Mouse (Mus musculus): ENCODE measurements around the gene Cd1d1.

Gene Cd1d1

DNA sequence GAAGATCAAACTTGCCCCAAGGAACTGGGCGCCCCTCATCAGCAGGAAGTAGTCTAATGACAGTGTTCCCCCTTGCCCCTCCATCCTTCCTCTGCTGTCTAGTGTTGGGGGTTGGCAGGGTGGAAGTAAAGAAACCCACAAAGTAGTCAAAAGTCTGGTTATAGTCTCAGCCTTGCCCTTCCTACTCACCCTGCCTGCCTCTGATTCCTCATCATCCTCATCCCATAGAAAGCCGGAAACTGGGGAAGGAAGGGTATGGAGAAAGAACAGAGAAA lies 37.9 kb downstream of the Cd1d1 start:
- no peak for DNase-seq (ENCODE audit: low spot score in 2 of 2)

- no peak for DNase-seq (ENCODE audit: low spot score in 2 of 2)
Observed at GRCm38 (mm10) chr3:86960656-86961394, 38.4 kb downstream of the Cd1d1 start.

GRCm38 (mm10) chr3:86959088-86959487 lies 40.2 kb downstream of the Cd1d1 start:
- no peak for DNase-seq (ENCODE audit: low spot score in 2 of 2)

DNA sequence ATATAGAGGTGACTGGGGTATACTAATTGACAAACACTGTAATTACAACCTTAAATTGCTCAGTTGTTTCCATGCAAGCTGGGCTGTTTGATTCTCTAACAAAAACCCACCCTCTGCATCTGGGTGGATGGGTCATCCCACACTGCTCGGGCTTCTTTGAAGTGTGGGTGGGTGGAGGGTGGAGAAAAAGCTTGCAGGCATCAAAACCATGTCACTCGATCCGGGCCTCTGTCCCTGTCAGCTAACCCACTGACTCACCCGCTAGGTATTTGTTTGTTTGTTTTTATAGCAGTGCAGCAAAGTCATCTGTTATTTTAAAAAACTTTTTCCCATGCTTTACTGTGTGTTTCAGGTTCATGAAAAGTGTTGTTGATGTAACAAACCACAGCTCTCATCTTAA lies 43.9 kb downstream of the Cd1d1 start:
- DNase-seq (ENCODE audit: low spot score in 2 of 2) = no peak

- no peak for DNase-seq (ENCODE audit: low spot score in 2 of 2)
Observed at GRCm38 (mm10) chr3:86954521-86954920, 44.7 kb downstream of the Cd1d1 start.

- no peak for DNase-seq (ENCODE audit: low spot score in 2 of 2)
Observed at GRCm38 (mm10) chr3:86953819-86954218, 45.4 kb downstream of the Cd1d1 start.

- DNase-seq (ENCODE audit: low spot score in 2 of 2) = no peak
Observed at GRCm38 (mm10) chr3:86950652-86951051, 48.6 kb downstream of the Cd1d1 start.
